Mouse (Mus musculus): ENCODE data around the gene Rnft1.

The Rnft1 gene

GRCm38 (mm10) chr11:86484101-86484868, at the start of gene Rnft1:
Gene Rnft1, plus strand, starts transcription at chr11:86484657.
- peak; percentile 98 to 99 for DNase-seq (ENCODE audit: low spot score in 2 of 2)

DNA sequence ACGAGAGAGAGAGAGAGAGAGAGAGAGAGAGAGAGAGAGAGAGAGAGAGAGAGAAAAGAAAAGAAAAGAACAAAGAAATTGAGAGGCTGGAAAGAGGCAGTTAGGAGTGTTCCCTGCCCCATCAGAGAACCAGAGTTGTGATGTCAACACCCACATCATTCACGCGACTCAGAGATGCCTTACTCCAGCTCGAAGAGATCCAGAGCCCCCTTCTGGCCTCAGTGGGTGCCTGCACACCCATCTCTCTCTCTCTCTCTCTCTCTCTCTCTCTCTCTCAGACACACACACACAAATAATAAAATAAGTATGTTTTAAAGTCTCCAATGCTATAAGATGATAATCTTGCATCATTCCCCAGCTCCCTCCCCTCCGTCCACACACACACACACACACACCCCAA, 47.6 kb upstream of the Rnft1 start:
- peak; percentile 47 to 57 for DNase-seq (ENCODE audit: low spot score in 2 of 2)

- DNase-seq (ENCODE audit: low spot score in 2 of 2) = peak; percentile 68 to 81
These were observed 46.2 kb upstream of the Rnft1 start for GRCm38 (mm10) chr11:86438261-86438660.

- DNase-seq (ENCODE audit: low spot score in 2 of 2) = no peak
These were observed 43.7 kb upstream of the Rnft1 start for GRCm38 (mm10) chr11:86440791-86441190.

DNA sequence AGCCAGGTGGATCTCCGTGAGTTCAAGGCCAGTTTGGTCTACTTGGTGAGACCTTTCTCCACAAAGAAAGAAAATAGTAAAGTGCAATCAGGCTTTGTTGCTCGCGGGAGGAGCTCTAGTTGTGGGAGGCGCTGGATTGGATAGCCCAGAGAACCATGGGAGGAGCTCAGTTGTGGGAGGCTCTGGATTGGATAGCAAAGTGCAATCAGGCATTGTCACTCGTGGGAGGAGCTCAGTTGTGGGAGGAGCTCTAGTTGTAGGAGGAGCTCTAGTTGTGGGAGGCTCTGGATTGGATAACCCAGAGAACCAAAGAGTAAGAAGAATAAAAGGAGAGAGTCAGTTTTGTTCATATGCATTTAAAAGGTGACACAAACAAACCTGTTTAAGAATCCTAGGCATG, 30.5 kb upstream of the Rnft1 start:
- DNase-seq (ENCODE audit: low spot score in 2 of 2) = no peak

DNA sequence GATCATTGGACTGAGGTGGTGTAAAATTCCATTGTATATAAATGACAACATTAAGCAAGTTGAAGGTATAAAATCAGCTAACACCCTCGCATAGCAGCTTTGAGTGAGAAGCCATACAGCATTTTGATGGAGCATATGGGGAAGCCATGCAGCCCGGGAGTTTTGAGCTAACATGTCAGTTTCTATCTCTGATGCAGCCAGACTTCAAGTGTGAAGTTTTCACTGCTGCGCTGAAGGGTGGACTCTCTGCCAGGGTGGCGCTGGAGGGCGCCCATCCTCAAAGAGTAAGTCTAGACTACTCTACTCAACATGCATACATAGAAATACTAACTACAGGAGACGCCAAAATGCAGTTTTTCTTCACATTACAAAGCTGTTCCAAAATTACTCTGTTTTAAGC, 26.9 kb upstream of the Rnft1 start:
- peak; percentile 56 to 67 for DNase-seq (ENCODE audit: low spot score in 2 of 2)

GRCm38 (mm10) chr11:86458866-86459265, 25.6 kb upstream of the Rnft1 start:
- no peak for DNase-seq (ENCODE audit: low spot score in 2 of 2)

GRCm38 (mm10) chr11:86462579-86462978, 21.9 kb upstream of the Rnft1 start:
- no peak for DNase-seq (ENCODE audit: low spot score in 2 of 2)

DNA sequence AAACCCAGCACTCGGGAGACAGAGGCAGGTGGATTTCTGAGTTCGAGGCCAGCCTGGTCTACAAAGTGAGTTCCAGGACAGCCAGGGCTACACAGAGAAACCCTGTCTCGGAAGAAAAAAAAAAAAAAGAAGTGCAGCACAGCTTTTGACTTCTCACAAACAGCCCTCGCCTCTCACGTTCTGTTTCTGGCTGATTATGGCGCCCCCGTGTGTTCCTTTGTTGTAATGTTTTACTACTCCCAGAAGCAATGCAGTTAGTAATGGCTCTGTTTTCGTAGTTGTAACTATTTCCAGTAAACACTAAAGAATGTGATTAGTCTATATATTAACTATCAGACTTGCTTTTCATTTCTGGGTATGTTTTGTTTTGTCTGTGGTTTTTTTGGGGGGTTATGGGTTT, 20.2 kb upstream of the Rnft1 start:
- DNase-seq (ENCODE audit: low spot score in 2 of 2) = peak; percentile 72 to 82

DNA sequence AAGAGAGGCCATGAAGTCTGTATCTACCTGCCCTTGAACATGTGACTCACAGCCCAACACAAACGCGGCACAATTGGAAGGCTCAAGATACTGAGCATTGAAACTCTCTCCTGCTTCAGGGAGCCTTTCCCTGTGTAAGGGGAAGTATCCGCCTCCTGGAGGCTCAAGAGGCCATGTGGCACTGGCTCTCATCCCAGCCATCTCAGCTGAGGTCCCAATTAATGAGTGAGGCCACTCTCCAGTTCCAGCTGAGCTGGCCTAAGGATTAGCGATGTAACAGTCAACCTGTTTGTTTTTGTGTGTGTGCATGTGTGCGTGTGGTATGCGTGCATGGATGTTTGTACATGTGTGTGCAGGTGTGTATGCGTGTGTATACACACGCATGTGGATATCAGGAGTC, 16.1 kb upstream of the Rnft1 start:
- no peak for DNase-seq (ENCODE audit: low spot score in 2 of 2)

DNA sequence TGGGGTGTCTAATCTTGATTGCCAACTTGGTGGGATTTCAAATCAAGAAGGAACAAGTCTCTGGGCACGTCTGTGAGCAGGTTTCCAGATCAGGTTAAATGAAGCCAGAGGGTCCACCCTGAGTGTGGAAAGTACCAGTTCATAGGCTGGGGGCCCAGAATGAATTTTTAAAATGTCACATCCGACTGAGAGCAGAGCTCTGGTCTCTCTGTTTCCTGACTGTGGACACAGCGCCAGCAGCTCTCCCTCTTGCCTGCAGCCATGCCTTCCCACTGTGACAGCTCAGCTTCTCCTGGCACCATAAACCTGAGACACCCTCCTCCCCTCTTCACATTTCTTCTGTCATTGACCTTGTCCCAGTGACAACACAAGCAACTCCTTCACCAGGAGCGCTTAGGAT, 15.5 kb upstream of the Rnft1 start:
- DNase-seq (ENCODE audit: low spot score in 2 of 2) = no peak

GRCm38 (mm10) chr11:86471785-86472184, 12.7 kb upstream of the Rnft1 start:
- DNase-seq (ENCODE audit: low spot score in 2 of 2) = peak in 1 of 2 experiments; percentile 49

GRCm38 (mm10) chr11:86472771-86473171, 11.7 kb upstream of the Rnft1 start:
- peak; percentile 38 to 65 for DNase-seq (ENCODE audit: low spot score in 2 of 2)

DNA sequence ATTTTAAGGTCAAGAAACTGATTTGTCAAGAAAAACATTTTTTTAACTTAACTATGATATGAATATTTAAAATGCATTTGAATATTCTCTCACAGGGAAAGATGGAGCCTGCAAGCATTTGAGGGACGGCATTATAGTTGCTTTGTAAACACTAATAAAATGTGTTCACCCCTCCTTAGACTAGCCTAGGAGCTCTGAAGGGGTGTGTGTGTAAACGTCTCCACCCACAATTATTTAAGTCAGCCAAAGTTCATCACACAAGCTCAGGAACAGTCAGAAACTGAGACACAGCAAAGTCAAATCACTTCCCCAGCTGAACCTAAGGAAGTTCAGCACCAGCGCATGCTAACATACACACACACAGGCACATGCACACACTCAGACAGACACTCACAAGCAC, 10.9 kb upstream of the Rnft1 start:
- DNase-seq (ENCODE audit: low spot score in 2 of 2) = no peak

GRCm38 (mm10) chr11:86484910-86485510, 553 bp downstream of the Rnft1 start:
- DNase-seq (ENCODE audit: low spot score in 2 of 2) = peak; percentile 66 to 75

DNA sequence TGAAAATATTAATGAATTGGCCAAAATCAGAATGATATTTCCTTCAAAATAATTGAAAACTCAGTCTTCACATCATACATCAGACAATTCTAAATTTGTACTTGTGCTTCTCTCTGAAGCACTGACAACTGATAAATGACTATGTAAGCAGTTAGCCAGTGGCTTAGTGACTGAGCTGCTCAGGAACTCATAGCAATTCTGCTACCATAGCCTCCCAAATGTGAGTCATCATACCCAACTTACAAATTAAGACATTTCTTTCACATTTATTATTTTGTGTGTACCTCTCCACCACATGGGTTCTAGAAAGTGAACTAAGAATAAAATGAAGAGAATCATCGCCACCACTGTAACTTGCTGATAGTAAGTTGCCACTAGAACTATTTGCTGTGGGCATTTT, 6.3 kb downstream of the Rnft1 start:
- no peak for DNase-seq (ENCODE audit: low spot score in 2 of 2)

DNA sequence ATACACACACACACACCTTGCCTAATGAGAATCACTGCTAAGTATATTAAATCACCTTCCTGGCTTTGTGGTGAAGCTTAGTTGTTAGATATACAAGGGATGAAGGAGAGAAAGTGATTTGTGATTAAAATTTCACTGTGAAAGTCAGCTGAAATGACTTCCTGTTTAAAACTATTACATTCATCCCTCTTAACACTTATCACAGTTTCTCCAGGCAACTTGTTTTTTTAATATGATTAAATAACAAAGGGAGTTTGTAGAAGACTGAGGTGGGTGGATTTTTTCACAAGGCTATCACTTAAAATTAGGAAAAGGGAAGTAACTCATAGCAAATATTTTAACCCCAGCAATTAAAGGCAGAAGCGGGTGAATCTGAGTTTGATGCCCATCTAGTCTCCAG, 12.9 kb downstream of the Rnft1 start:
- no peak for DNase-seq (ENCODE audit: low spot score in 2 of 2)

DNA sequence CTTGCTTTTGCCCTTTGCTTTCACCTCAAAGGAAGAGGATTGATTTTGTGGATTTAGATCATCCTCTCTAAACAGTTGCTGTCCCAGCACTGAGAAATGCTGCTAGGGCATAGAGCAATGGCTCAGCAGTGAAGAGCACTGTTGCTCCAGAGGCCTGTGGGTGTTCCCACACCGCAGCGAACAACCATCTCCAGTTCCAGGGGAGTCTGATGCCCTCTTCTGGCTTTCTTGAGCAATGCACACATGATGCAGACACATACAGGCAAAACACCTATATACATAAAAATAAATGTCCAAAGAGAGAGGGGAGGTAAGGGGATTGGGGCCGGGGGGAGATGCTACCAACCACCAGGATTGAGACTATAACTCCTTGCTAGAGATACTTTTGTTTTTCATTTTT, 13.5 kb downstream of the Rnft1 start:
- DNase-seq (ENCODE audit: low spot score in 2 of 2) = no peak

DNA sequence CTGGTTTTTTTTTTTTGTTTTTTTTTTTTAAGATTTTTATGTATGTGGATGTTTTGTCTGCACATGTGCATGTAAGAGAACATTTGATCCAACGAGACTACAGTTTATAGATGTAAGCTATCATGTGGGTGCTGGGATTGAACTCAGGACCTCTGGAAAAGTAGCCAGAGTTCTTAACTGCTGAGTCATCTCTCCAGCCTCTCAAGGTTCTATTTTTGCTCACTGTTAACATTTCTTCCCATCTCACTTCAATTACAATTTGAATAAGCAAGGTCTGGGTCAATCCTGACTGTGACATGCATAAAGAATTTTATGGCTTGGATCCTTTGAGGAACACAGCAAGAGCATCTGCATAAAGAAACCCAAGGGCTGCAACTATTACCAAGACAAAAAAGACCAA, 16.3 kb downstream of the Rnft1 start:
- DNase-seq (ENCODE audit: low spot score in 2 of 2) = no peak

- no peak for DNase-seq (ENCODE audit: low spot score in 2 of 2)
These were observed 18.7 kb downstream of the Rnft1 start for GRCm38 (mm10) chr11:86503121-86503520.

DNA sequence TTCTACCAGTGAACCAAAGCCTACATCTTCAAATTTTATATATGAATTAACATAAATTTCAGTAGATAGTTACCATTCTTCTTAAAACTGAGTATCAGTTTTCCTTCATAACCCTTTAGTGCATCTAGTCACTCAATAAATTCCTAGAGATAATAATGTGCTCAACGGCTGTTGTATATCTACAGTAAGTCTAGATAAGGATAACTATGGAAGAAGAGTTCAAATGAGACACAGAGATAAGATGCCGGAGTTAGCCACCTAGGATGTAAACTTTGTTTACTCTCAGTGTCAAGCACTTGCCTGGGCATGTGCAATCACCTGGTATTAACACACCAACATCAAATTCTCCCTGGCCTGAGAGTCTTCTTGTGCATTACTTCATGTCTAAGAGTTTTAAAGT, 22.9 kb downstream of the Rnft1 start:
- no peak for DNase-seq (ENCODE audit: low spot score in 2 of 2)

GRCm38 (mm10) chr11:86507991-86508390, 23.5 kb downstream of the Rnft1 start:
- no peak for DNase-seq (ENCODE audit: low spot score in 2 of 2)

DNA sequence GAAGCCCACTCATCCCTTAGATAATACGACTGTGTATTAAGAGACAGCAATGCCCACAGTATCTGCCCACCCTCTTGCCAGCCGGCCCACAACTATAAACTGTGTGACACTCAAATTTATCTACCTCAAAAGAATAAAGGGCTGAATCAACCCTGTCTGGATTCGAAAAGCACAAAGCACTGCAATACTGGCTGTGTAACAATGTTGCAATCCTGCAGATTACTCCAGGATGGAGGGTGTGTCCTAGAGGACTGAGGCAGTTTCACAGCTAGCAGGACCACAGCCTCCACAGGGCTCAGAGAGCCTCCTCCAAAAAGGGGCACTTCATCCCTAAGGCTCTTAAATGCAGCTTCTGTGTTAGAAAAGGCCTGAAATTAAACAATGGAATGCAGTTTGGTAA, 32.2 kb downstream of the Rnft1 start:
- no peak for DNase-seq (ENCODE audit: low spot score in 2 of 2)

DNA sequence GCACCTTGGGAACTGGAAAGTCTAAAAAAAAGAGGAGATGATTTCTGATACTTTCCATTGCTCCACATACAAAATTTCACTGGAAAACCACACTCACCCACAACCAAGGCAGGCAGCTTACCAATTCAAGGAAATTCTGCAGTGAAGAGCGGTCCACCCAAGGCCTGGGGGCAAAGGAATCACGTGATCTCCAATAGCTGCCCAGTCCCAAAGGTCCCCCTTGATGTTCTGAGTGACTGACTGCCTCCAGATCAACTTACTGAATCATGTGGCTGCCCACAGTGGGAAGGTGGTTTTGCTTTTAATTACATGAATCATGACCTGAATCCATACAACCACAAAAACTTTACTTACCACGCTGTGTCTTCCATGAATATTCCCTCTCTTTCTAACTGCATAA, 32.8 kb downstream of the Rnft1 start:
- DNase-seq (ENCODE audit: low spot score in 2 of 2) = no peak

All from right cerebral cortex, postnatal 10 days (tissue).